Mouse (Mus musculus): ENCODE data around the gene Ireb2.
"Not testable (repeated sequence)": the region's sequence is repeated elsewhere in the genome, so short reads cannot be mapped to it uniquely, and the experiment has no call there.

Ireb2 gene

GRCm38 (mm10) chr9:54863363-54864281, at the start of gene Ireb2:
Gene Ireb2 (plus strand): TSS chr9:54863789.
- DNase-seq, result peak; percentile 99 to 100

DNA sequence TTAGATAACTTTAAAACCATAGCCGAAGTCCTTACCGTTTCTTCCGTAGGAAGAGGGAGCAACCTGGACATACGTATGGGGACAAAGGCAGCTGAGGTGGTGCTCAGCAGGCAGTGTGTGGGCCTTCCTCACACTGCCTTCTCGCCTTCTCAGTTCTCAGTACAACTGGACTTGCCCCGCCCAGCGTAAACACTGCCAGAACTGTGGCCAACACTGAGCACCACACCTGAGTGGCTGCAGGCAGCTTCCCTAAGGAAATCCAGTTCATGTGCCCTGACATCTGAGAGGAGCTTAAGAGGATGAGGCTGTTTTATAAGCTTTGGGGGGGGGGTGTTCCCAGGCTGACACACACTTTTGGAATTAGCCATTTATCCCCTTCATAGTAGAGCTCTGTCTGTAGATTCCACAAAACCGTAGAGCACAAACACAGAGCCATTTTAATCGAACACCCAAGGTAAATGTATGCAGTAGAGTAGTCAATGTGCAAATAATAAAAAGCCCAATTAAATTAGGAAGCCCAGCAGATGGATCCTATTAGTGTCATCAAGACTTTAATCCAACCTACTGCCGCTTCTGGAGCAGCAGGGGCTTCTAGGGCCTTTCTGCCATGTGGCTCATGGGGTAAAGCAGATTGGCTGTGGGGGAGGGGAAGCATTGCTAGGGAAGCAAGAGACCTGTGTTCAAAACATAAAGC, 46.9 kb upstream of the Ireb2 start:
- DNase-seq, result no peak

- peak in 1 of 2 experiments; percentile 7 for DNase-seq
Measured at GRCm38 (mm10) chr9:54821442-54822100, 42.0 kb upstream of the Ireb2 start.

DNA sequence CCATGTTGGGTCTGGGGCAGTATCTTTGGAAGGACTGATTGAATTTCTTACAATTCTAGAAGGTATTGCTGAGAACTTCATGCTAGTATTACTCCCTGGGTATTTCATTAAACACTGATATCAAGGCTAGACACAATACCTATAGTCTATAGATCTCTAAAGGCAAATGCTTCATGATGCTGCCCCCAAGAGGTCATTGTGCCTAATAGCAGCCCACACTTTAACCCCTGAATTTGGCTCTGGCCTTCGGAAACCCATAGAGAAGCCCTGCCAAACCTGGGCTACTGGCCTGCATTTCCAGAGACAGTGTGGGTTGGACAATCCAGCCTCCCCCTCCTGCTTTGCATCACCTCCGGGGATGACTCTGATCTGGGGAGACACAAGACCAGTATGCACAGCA, 33.8 kb upstream of the Ireb2 start:
- no peak for DNase-seq

- peak; percentile 23 to 35 for DNase-seq
Measured at GRCm38 (mm10) chr9:54830624-54831023, 33.0 kb upstream of the Ireb2 start.

- DNase-seq, result no peak
Measured at GRCm38 (mm10) chr9:54833831-54834230, 29.8 kb upstream of the Ireb2 start.

DNA sequence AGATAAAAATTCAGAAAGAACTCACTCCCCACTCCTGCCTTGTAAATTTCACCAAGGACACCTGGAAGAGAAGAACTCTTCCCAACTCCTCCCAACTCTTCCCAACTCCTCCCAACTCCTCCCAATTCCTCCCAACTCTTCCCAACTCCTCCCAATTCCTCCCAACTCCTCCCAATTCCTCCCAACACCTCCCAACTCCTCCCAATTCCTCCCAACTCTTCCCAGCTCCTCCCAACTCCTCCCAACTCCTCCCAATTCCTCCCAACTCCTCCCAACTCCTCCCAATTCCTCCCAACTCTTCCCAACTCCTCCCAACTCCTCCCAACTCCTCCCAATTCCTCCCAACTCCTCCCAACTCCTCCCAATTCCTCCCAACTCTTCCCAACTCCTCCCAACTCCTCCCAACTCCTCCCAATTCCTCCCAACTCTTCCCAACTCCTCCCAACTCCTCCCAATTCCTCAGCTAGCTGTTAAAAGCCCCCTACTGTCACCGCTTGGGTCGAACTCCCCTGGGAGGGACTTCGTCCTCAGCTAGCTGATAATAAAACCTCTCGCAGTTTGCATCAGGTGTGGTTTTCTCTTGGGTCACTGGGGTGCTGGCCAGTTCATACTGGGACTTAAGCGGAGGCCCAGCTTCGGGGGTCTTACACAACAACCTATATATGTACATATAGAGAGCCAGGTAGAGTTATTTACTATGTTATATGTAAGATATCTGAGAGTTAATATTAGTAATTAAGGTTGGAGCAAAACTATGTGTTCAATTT, 27.5 kb upstream of the Ireb2 start:
- not testable (repeated sequence) for DNase-seq

- DNase-seq, result no peak
Measured at GRCm38 (mm10) chr9:54837835-54838234, 25.8 kb upstream of the Ireb2 start.

DNA sequence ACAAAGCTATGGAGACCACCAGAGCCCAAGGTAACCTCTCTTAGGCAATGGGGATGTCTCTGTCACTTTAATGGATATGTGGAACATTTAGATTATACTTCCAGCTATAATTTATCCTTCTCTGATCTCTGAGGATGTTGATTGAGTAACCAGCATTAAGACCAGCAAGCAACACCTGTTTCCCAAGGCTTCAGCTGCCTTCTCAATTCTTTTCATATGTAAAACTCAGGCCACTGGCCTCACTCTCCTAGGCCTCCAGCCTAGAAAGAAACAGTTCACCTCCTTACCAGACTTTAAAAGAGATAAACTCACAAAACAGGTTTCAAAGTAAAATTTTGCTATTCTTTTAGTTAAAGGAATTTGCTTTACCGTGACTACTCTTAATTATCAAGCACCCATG, 23.4 kb upstream of the Ireb2 start:
- DNase-seq, result no peak

GRCm38 (mm10) chr9:54842311-54842710, 21.3 kb upstream of the Ireb2 start:
- no peak for DNase-seq

- peak in 1 of 2 experiments; percentile 11 for DNase-seq
Measured at GRCm38 (mm10) chr9:54843887-54844286, 19.7 kb upstream of the Ireb2 start.

GRCm38 (mm10) chr9:54844556-54845176, 18.9 kb upstream of the Ireb2 start:
- no peak for DNase-seq

- DNase-seq, result no peak
Measured at GRCm38 (mm10) chr9:54848203-54848602, 15.4 kb upstream of the Ireb2 start.

GRCm38 (mm10) chr9:54853036-54853435, 10.6 kb upstream of the Ireb2 start:
- DNase-seq, result not testable (repeated sequence)

- no peak for DNase-seq
Measured at GRCm38 (mm10) chr9:54853619-54854018, 10.0 kb upstream of the Ireb2 start.

DNA sequence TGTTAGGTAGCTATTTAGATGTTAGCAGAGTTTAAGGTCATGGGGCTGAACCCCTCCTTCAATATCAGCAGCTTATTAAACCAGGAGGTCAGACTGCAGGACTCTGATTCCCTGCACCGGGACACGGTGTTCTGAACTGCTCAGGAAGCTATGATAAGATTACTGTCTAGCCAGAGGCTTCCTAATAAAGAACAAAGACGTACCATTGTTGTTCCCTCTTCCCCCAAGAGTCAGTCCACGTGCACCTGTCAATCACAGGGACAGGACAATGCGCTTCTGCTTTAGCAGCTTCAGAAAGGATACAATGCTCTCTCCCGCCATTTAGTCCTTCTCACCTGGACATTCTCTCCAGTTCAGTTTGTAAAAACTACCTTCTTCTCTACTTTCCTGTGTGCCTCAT, 8.0 kb upstream of the Ireb2 start:
- DNase-seq, result no peak

DNA sequence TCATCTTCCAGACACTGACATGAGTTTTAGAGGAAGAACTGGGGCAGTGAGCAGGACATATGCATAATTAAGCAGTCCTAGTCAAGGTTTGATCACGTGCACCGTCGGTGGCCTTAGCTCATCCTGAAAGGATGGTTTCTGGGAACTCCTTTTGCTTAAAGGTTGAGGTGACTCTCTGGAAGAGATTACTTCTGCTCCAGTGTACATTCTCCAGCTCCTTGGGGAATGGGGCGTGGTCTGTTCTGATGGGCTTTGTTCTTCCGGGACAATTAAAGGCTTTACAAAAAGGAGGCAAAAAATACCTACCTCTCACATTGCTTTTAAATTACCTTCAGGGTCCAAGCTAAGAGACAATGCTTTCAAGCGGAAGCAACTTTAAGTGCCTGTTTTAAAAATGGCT, 7.5 kb upstream of the Ireb2 start:
- DNase-seq, result no peak

GRCm38 (mm10) chr9:54857474-54857873, 6.1 kb upstream of the Ireb2 start:
- no peak for DNase-seq

- no peak for DNase-seq
Measured at GRCm38 (mm10) chr9:54860526-54860925, 3.1 kb upstream of the Ireb2 start.

- no peak for DNase-seq
Measured at GRCm38 (mm10) chr9:54878759-54879158, 15.2 kb downstream of the Ireb2 start.

GRCm38 (mm10) chr9:54892111-54892510, 28.5 kb downstream of the Ireb2 start:
- DNase-seq, result no peak

DNA sequence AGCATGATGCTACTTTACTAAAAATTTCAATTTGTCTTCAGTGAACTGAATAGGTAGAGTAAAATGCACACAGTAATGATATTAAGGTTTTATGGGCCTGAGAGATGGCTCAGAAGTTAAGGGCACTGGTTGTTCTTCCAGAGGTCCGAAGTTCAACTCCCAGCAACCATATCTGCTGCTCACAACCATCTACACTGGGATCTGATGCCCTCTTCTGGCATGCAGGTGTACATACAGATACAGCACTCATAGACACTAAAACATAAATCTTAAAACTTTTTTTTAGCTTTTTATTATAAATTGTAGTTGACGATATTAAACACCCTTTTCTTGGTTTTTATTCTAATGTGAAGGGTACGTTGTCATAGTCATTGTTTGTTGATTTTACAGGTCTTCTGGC, 33.5 kb downstream of the Ireb2 start:
- DNase-seq, result no peak
